Mouse (Mus musculus): ENCODE measurements at regions not wholly inside any gene's neighbourhood (a gene's known extent, or its start where the extent isn't known, plus 50 kb on each side); places are given as distances from the start of the nearest gene placed in this dataset.

DNA sequence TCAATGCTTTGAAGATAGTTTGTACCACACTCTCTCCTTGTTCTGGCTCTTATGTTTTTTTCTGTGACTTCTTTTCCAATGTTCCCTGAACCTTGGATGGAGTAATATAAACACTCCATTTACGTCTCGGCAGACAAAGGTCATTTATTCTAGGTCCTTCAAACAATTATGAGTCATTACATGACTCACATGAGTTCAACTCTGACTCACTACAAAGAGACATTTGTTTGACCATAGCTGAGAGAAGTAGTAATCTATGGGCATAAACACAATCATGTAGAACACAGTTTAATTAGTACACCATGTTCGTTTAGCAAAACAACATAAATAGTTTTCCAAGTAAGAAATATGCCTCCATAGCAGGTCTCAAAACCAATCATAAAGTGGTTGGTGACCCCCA is 59.6 kb upstream of the Hmgcll1 start:
- no peak for DNase-seq

DNA sequence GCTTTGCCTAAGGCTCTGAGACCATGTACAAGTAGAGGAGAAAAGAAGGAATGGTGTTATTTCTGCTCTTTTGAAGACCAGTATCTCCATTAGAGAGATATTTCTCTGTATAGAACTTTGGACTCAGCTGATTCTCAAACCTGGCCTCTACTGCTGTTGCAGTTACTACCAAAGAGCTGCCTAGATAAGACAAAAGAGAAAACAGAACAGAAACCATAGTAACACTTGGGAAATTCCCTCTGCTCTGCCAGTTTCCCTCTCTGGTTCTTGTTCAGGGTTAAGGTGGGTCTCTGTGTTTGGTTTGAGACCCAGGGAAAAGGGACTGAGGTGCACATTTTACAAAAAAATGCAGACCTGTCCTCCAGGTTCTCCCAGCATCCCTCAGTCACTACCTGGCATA is 58.3 kb upstream of the Hmgcll1 start:
- no peak for DNase-seq

DNA sequence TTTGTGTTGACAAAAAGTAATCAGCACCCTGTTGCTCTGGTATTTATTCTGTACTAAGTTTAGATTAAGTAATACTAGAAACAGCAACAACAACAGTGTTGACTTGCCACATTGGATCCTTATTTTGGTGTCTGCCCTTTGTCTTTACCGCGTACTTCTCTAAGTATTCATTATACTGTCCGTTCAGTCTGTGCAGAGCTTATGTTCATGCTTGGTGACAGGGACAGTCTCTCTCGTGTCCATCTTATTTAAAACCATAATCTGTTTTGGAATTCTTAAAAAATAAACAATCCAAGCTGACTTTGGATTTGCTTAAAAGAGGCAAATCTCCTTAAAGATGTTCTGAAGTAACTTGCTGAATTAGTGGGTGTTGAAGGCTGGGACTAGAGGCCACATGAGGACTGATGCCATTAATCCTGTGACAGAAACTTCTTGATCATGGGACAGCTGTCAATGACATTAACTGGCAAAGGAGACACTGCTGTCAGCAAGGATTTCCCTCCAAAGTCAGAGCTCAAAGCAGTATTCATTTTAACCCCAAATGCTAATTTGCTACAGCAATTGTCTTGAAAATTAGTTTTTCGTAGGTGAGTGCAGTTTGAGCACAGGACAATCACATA is 55.8 kb upstream of the Hmgcll1 start:
- no peak for DNase-seq

DNA sequence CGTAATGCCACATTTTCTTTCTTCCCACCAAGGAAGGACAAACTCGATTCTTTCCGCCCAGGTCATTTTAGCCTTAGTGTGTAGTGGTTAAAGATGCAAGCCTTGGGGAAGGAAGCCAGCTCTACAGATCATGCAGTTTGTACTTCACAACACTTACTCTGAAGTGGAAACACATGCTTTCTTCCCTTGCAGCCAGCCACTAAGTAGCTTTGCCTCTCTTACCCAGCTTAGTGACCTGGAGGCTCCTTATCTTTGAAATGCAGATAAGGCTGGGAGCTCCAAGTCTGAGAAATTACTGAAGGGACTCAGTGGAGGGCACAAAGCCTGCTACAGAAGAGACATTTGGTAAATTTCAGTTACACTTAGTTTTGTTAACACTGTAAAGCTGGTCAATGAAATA is 54.9 kb upstream of the Hmgcll1 start:
- no peak for DNase-seq

DNA sequence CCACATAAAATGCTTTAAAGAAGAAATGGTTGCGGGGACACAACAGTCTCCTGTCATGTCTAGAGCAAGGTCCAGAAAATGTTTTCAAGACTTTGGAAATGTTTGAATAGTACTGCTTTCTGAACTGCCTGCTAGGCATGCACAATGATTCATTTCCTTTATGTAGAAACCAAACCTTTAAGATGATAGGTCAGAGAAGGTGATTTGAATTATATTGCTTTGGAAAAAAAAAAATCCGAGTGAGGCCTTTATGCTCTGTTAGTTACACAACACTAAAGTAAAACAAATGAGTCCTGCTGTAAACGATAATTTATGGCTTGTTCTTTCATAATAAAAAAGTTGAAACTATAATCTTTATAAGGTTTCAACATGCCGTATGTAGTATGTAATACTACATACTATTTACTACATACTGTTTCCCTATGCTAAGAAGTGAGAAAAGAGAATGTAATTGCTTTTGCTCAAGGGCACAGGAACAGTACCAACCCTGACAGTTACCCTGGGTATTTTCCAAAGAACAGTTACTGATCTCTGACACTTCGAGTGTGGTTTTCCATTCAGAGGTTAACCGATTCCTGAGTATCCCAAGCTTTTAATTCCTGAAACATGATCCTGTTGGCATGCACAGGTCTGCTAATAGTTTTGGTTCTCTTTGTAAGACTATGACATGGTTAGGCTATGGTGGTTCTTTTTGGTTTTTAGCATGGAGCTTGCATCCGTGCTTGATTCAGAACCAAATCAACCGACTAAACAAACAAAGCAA is 53.9 kb upstream of the Hmgcll1 start:
- peak in 1 of 2 experiments; percentile 24 for DNase-seq

Measured in kidney, adult 8-10 months (tissue).